Mouse (Mus musculus): ENCODE data around the gene Nfix.

- TF ChIP-seq TCF12 (IDR thresholded peaks at IDR 0.05; ENCODE audit: insufficient read depth, poor library complexity, severe bottlenecking) (no peak), POLR2A (IDR thresholded peaks at IDR 0.05; ENCODE audit: insufficient read length, low read depth) (no peak)
Observed at GRCm38 (mm10) chr8:84844397-84845070, 44.4 kb upstream of the Nfix start.

Data from myocyte (in vitro differentiated cells).